In the genomic region with DNA sequence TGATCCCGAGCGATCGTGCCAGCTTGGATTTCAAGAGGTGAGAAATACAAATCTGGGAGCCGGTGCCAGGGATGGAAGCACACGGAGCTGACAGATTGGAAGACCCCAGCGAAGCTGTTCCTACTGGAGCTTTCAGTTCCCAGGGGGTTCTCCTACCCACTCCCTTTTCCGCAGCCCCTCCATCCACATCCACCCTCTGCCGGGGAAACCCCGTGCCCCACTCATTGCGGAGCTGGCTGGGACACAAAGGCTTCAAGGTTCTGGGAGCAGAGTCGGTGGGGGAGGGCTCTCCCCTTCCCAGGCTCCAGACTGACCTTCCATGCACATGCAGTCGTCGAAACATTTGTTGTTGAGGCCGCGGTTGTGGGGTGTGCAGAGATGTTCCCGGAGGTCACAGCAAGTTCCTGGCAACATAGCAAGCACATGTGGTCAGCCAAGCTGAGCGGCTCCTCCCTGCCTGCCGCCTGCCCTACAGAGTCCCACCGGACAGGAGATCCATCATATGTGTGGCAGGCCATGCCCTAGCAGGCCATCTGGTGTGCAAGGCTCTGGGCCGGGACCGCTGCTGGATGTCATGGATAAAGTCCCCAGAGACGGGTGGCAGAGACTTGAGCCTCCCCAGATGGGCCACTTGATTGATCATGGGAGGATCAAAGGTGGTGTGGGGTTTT, we compare ENCODE assay signal across 10 mouse cellular contexts. TPM values are rescaled to one million over a fixed set of nuclear protein-coding genes. Genes with fewer than 3 reads are reported as not detected.
DNase-seq lines count a peak whose midpoint lies in the region; ATAC-seq and TF ChIP-seq lines count a peak whose summit lies in the region.
"Had no signal": no experiment of that assay in that cellular context is flagged by ENCODE, and none has a peak within 500 bp of the region (broad histone marks: within the 10 kb centered on the region; RNA-seq: fewer than 3 reads in every experiment).

No protein-coding gene starts in this region.

- 66% methylated on average over 22 of the region's 22 CpGs for WGBS in embryonic facial prominence, embryonic 11.5 days
- 73% methylated on average over 22 of the region's 22 CpGs for WGBS in embryonic facial prominence, embryonic 10.5 days
- WGBS in liver, embryonic 11.5 days: 53% methylated on average over 22 of the region's 22 CpGs
- WGBS in limb, embryonic 14.5 days: 30% methylated on average over 22 of the region's 22 CpGs

- peak; percentile 66 for ATAC-seq in embryonic facial prominence, embryonic 11.5 days (replicated peaks; ENCODE audit: insufficient number of reproducible peaks, low FRiP score, low TSS enrichment, low read depth)
- ATAC-seq in liver, embryonic 11.5 days (replicated peaks; ENCODE audit: low FRiP score): no peak
- no peak for ATAC-seq in limb, embryonic 14.5 days (ENCODE audit: low FRiP score, low read depth)
- no peak for ATAC-seq in megakaryocyte-erythroid progenitor cell, adult 5-6 weeks (replicated peaks; ENCODE audit: low FRiP score, low TSS enrichment, poor library complexity, severe bottlenecking)

- H3K36me3 ChIP-seq in embryonic facial prominence, embryonic 11.5 days (replicated peaks; ENCODE audit: control insufficient read depth, insufficient read depth, low read depth, low read length): no peaks in the 10 kb centered on the region
- H3K36me3 ChIP-seq in embryonic facial prominence, embryonic 10.5 days (replicated peaks): no peaks in the 10 kb centered on the region
- no peaks in the 10 kb centered on the region for H3K36me3 ChIP-seq in liver, embryonic 11.5 days (ENCODE audit: control insufficient read depth, insufficient read depth, low read length)
- no peaks in the 10 kb centered on the region for H3K36me3 ChIP-seq in limb, embryonic 14.5 days (ENCODE audit: control insufficient read depth, insufficient read depth, low read length)
- H3K36me3 ChIP-seq: embryonic facial prominence, embryonic 13.5 days had no signal

- H3K9ac ChIP-seq in embryonic facial prominence, embryonic 11.5 days (replicated peaks; ENCODE audit: low read length): no peak overlapping the region
- no peak overlapping the region for H3K9ac ChIP-seq in liver, embryonic 11.5 days (ENCODE audit: low read depth, low read length)
- peak overlapping the region; percentile 31; the same call in 1 of the 2 replicates for H3K9ac ChIP-seq in limb, embryonic 14.5 days (ENCODE audit: low read depth, low read length, severe bottlenecking)
- H3K9ac ChIP-seq: embryonic facial prominence, embryonic 13.5 days had no signal

- no peaks in the 10 kb centered on the region for H3K27me3 ChIP-seq in embryonic facial prominence, embryonic 11.5 days (ENCODE audit: control insufficient read depth, insufficient read depth, low read length)
- peaks cover 4% of the 10 kb centered on the region; the same call in 1 of the 2 replicates for H3K27me3 ChIP-seq in embryonic facial prominence, embryonic 10.5 days (replicated peaks; ENCODE audit: low read depth, poor library complexity, severe bottlenecking)
- peaks cover 6% of the 10 kb centered on the region; the same call in 1 of the 2 replicates for H3K27me3 ChIP-seq in liver, embryonic 11.5 days (replicated peaks; ENCODE audit: control insufficient read depth, insufficient read depth, low read length)
- no peaks in the 10 kb centered on the region for H3K27me3 ChIP-seq in limb, embryonic 14.5 days (ENCODE audit: control insufficient read depth, insufficient read depth, low read length)
- H3K27me3 ChIP-seq: embryonic facial prominence, embryonic 13.5 days had no signal

- no peaks in the 10 kb centered on the region for H3K4me1 ChIP-seq in embryonic facial prominence, embryonic 11.5 days (ENCODE audit: control insufficient read depth, insufficient read depth, low read length)
- H3K4me1 ChIP-seq in embryonic facial prominence, embryonic 10.5 days: peaks cover 15% of the 10 kb centered on the region
- H3K4me1 ChIP-seq in liver, embryonic 11.5 days (replicated peaks; ENCODE audit: control insufficient read depth, insufficient read depth, low read length): peaks cover 7% of the 10 kb centered on the region
- H3K4me1 ChIP-seq in limb, embryonic 14.5 days (ENCODE audit: control insufficient read depth, insufficient read depth, low read length): peaks cover 5% of the 10 kb centered on the region; the same call in 1 of the 2 replicates
- H3K4me1 ChIP-seq: embryonic facial prominence, embryonic 13.5 days had no signal

- H3K4me2 ChIP-seq in embryonic facial prominence, embryonic 11.5 days (ENCODE audit: low read depth, low read length): no peak overlapping the region
- peak overlapping the region; percentile 14; the same call in 1 of the 2 replicates for H3K4me2 ChIP-seq in liver, embryonic 11.5 days
- no peak overlapping the region; the same call in 1 of the 2 replicates for H3K4me2 ChIP-seq in limb, embryonic 14.5 days (replicated peaks; ENCODE audit: low read depth, low read length, severe bottlenecking)
- H3K4me2 ChIP-seq: embryonic facial prominence, embryonic 13.5 days had no signal

- TF ChIP-seq POLR2A in limb, embryonic 14.5 days (IDR thresholded peaks at IDR 0.05; ENCODE audit: borderline replicate concordance, extremely low read depth, insufficient read depth, insufficient read length): no peak

- H3K4me3 ChIP-seq in embryonic facial prominence, embryonic 11.5 days (ENCODE audit: low read depth, low read length): no peak overlapping the region
- no peak overlapping the region for H3K4me3 ChIP-seq in embryonic facial prominence, embryonic 10.5 days
- no peak overlapping the region for H3K4me3 ChIP-seq in liver, embryonic 11.5 days (ENCODE audit: low read depth, low read length)
- no peak overlapping the region for H3K4me3 ChIP-seq in limb, embryonic 14.5 days (replicated peaks; ENCODE audit: low read length)
- H3K4me3 ChIP-seq: embryonic facial prominence, embryonic 13.5 days had no signal

- DNase-seq in embryonic facial prominence, embryonic 11.5 days (ENCODE audit: low spot score): no peak
- no peak for DNase-seq in embryonic facial prominence, embryonic 10.5 days (ENCODE audit: low spot score)
- DNase-seq in liver, embryonic 11.5 days (ENCODE audit: low spot score): no peak
- no peak for DNase-seq in liver
- DNase-seq in embryo, embryonic 10.5 days (ENCODE audit: low spot score): peak; percentile 69
- no peak for DNase-seq in limb, embryonic 14.5 days (ENCODE audit: low spot score)
- no peak for DNase-seq in thymus, postnatal 14 days

- H3K27ac ChIP-seq in embryonic facial prominence, embryonic 11.5 days (replicated peaks; ENCODE audit: low read depth, low read length): no peak overlapping the region
- no peak overlapping the region for H3K27ac ChIP-seq in embryonic facial prominence, embryonic 10.5 days (replicated peaks)
- H3K27ac ChIP-seq in liver, embryonic 11.5 days (ENCODE audit: low read depth, low read length): no peak overlapping the region
- H3K27ac ChIP-seq in limb, embryonic 14.5 days (replicated peaks; ENCODE audit: low read depth, low read length): no peak overlapping the region
- H3K27ac ChIP-seq: embryonic facial prominence, embryonic 13.5 days; macrophage had no signal

- H3K9me3 ChIP-seq in embryonic facial prominence, embryonic 11.5 days (replicated peaks; ENCODE audit: control insufficient read depth, low read length): no peaks in the 10 kb centered on the region
- H3K9me3 ChIP-seq in embryonic facial prominence, embryonic 10.5 days: no peaks in the 10 kb centered on the region
- H3K9me3 ChIP-seq in liver, embryonic 11.5 days (ENCODE audit: control insufficient read depth, low read length): no peaks in the 10 kb centered on the region
- no peaks in the 10 kb centered on the region for H3K9me3 ChIP-seq in limb, embryonic 14.5 days (ENCODE audit: control insufficient read depth, low read length)
- H3K9me3 ChIP-seq: embryonic facial prominence, embryonic 13.5 days had no signal

RNA-seq across cellular contexts. Expression of gene Agtrap, which starts 19.9 kb away (rescaled TPM):
- 7.0 and 10.3 TPM in 2 replicates for polyA plus RNA-seq in embryonic facial prominence, embryonic 11.5 days (2014; fragmentation: Nextera tagmentation; extraction: Ambion mirVana)
- polyA plus RNA-seq in embryonic facial prominence, embryonic 10.5 days (2016; fragmentation: Nextera tagmentation; extraction: Ambion mirVana): 13.2 and 14.8 TPM in 2 replicates
- polyA plus RNA-seq in liver, embryonic 11.5 days (2014; fragmentation: Nextera tagmentation; extraction: Ambion mirVana): 18.3 and 20.9 TPM in 2 replicates
- polyA plus RNA-seq in limb, embryonic 14.5 days (2012; rRNA removed): 11.0 and 14.6 TPM in 2 replicates
- 17.6 and 20.1 TPM in 2 replicates for polyA plus RNA-seq in limb, embryonic 14.5 days (2014; fragmentation: Nextera tagmentation; extraction: Ambion mirVana)
- 15.4 and 26.3 TPM in 2 replicates for total RNA-seq in megakaryocyte-erythroid progenitor cell, adult 5-6 weeks (2014; fragmentation: Nextera tagmentation)
- total RNA-seq in megakaryocyte-erythroid progenitor cell, adult 5-6 weeks (2017): 11.6 and 20.4 TPM in 2 replicates

RNA-seq across cellular contexts. Expression of gene Mad2l2, which starts 22.4 kb away (rescaled TPM):
- 75.3 and 83.4 TPM in 2 replicates for polyA plus RNA-seq in embryonic facial prominence, embryonic 11.5 days (2014; fragmentation: Nextera tagmentation; extraction: Ambion mirVana)
- polyA plus RNA-seq in embryonic facial prominence, embryonic 10.5 days (2016; fragmentation: Nextera tagmentation; extraction: Ambion mirVana): 63.3 and 67.3 TPM in 2 replicates
- 41.4 and 44.7 TPM in 2 replicates for polyA plus RNA-seq in liver, embryonic 11.5 days (2014; fragmentation: Nextera tagmentation; extraction: Ambion mirVana)
- 55.9 and 56.9 TPM in 2 replicates for polyA plus RNA-seq in limb, embryonic 14.5 days (2012; rRNA removed)
- 66.0 and 77.8 TPM in 2 replicates for polyA plus RNA-seq in limb, embryonic 14.5 days (2014; fragmentation: Nextera tagmentation; extraction: Ambion mirVana)
- 25.1 and 28.9 TPM in 2 replicates for total RNA-seq in megakaryocyte-erythroid progenitor cell, adult 5-6 weeks (2014; fragmentation: Nextera tagmentation)
- 5.8 and 10.9 TPM in 2 replicates for total RNA-seq in megakaryocyte-erythroid progenitor cell, adult 5-6 weeks (2017)

RNA-seq across cellular contexts. Expression of gene Draxin, which starts 22.7 kb away (rescaled TPM):
- polyA plus RNA-seq in embryonic facial prominence, embryonic 11.5 days (2014; fragmentation: Nextera tagmentation; extraction: Ambion mirVana): 1.2 and 2.2 TPM in 2 replicates
- polyA plus RNA-seq in embryonic facial prominence, embryonic 10.5 days (2016; fragmentation: Nextera tagmentation; extraction: Ambion mirVana): 1.5 and 2.4 TPM in 2 replicates
- 0.12 and 0.31 TPM in 2 replicates for polyA plus RNA-seq in liver, embryonic 11.5 days (2014; fragmentation: Nextera tagmentation; extraction: Ambion mirVana)
- polyA plus RNA-seq in limb, embryonic 14.5 days (2012; rRNA removed): 1.5 and 1.7 TPM in 2 replicates
- 0.45 and 0.50 TPM in 2 replicates for polyA plus RNA-seq in limb, embryonic 14.5 days (2014; fragmentation: Nextera tagmentation; extraction: Ambion mirVana)
- total RNA-seq in megakaryocyte-erythroid progenitor cell, adult 5-6 weeks (2014; fragmentation: Nextera tagmentation): not detected in 2 replicates
- not detected in 2 replicates for total RNA-seq in megakaryocyte-erythroid progenitor cell, adult 5-6 weeks (2017)
- polyA plus RNA-seq: macrophage had no signal

RNA-seq across cellular contexts. Expression of gene Fbxo6, which starts 44.2 kb away (rescaled TPM):
- 9.8 and 11.3 TPM in 2 replicates for polyA plus RNA-seq in embryonic facial prominence, embryonic 11.5 days (2014; fragmentation: Nextera tagmentation; extraction: Ambion mirVana)
- 8.3 and 10.6 TPM in 2 replicates for polyA plus RNA-seq in embryonic facial prominence, embryonic 10.5 days (2016; fragmentation: Nextera tagmentation; extraction: Ambion mirVana)
- polyA plus RNA-seq in liver, embryonic 11.5 days (2014; fragmentation: Nextera tagmentation; extraction: Ambion mirVana): 30.6 and 34.4 TPM in 2 replicates
- polyA plus RNA-seq in limb, embryonic 14.5 days (2012; rRNA removed): 12.4 and 13.9 TPM in 2 replicates
- 15.5 and 16.4 TPM in 2 replicates for polyA plus RNA-seq in limb, embryonic 14.5 days (2014; fragmentation: Nextera tagmentation; extraction: Ambion mirVana)
- 19.7 and 25.6 TPM in 2 replicates for total RNA-seq in megakaryocyte-erythroid progenitor cell, adult 5-6 weeks (2014; fragmentation: Nextera tagmentation)
- 10.5 and 12.7 TPM in 2 replicates for total RNA-seq in megakaryocyte-erythroid progenitor cell, adult 5-6 weeks (2017)

RNA-seq across cellular contexts. Expression of gene Fbxo44, which starts 52.5 kb away (rescaled TPM):
- polyA plus RNA-seq in embryonic facial prominence, embryonic 11.5 days (2014; fragmentation: Nextera tagmentation; extraction: Ambion mirVana): 24.0 and 25.1 TPM in 2 replicates
- polyA plus RNA-seq in embryonic facial prominence, embryonic 10.5 days (2016; fragmentation: Nextera tagmentation; extraction: Ambion mirVana): 18.0 and 21.3 TPM in 2 replicates
- polyA plus RNA-seq in liver, embryonic 11.5 days (2014; fragmentation: Nextera tagmentation; extraction: Ambion mirVana): 2.9 and 3.0 TPM in 2 replicates
- polyA plus RNA-seq in limb, embryonic 14.5 days (2012; rRNA removed): 21.1 and 24.7 TPM in 2 replicates
- polyA plus RNA-seq in limb, embryonic 14.5 days (2014; fragmentation: Nextera tagmentation; extraction: Ambion mirVana): 8.1 and 10.8 TPM in 2 replicates
- total RNA-seq in megakaryocyte-erythroid progenitor cell, adult 5-6 weeks (2014; fragmentation: Nextera tagmentation): 6.0 and 6.6 TPM in 2 replicates
- total RNA-seq in megakaryocyte-erythroid progenitor cell, adult 5-6 weeks (2017): 4.1 and 5.5 TPM in 2 replicates
